Mouse (Mus musculus) MEL (cell line): ENCODE data around the gene Nexn. TPM values are rescaled to one million over a fixed set of nuclear protein-coding genes. Genes with fewer than 3 reads are reported as not detected.

ENCODE experiments used
- DNase-seq: peaks from one replicate; pipeline ENCODE4 v3.0.0; 2011; ENCODE audit warnings: low read depth, low spot score
- H3K27ac ChIP-seq: 2 replicates; pipeline ENCODE4 v1.5.1; 2012; ENCODE audit warnings: low read depth, mild to moderate bottlenecking, control low read depth, low read length, moderate library complexity; ENCODE audit not compliant: control insufficient read depth
- H3K27me3 ChIP-seq, 2 experiments: fragments of 150-350 bp in 1 of 2; sonication (generic) in 1 of 2; 2 replicates each; pipeline ENCODE4 v1.6.1; 2012; ENCODE audit warnings: low read length in 2 of 2, mild to moderate bottlenecking in 2 of 2, improper control_type of control experiment in 1 of 2, moderate library complexity in 1 of 2; ENCODE audit not compliant: insufficient read depth in 2 of 2, control insufficient read depth in 1 of 2
- H3K36me3 ChIP-seq, 2 experiments: 2 replicates each; pipeline ENCODE4 v1.6.1; 2012 to 2014; ENCODE audit warnings: low read length in 2 of 2, improper control_type of control experiment in 1 of 2, inconsistent platforms in 1 of 2, mild to moderate bottlenecking in 1 of 2; ENCODE audit not compliant: insufficient read depth in 2 of 2, control insufficient read depth in 1 of 2
- H3K4me1 ChIP-seq, 2 experiments: fragments of 150-350 bp in 1 of 2; sonication (generic) in 1 of 2; 2 replicates each; pipeline ENCODE4 v1.6.1; 2012; ENCODE audit warnings: low read length in 2 of 2, improper control_type of control experiment in 1 of 2, mild to moderate bottlenecking in 1 of 2; ENCODE audit not compliant: insufficient read depth in 2 of 2, control insufficient read depth in 1 of 2
- H3K4me3 ChIP-seq, 2 experiments: fragments of 150-350 bp in 1 of 2; sonication (generic) in 1 of 2; 2 replicates each; pipeline ENCODE4 v1.5.1; 2012; ENCODE audit warnings: low read depth in 2 of 2, low read length in 2 of 2, mild to moderate bottlenecking in 2 of 2, moderate library complexity in 2 of 2, control low read depth in 1 of 2, improper control_type of control experiment in 1 of 2; ENCODE audit not compliant: control insufficient read depth in 1 of 2, insufficient read depth in 1 of 2
- H3K79me2 ChIP-seq: 2 replicates; pipeline ENCODE4 v1.6.1; 2012; ENCODE audit warnings: mild to moderate bottlenecking, low read length, moderate library complexity; ENCODE audit not compliant: control insufficient read depth, poor library complexity, insufficient read depth
- H3K9ac ChIP-seq: 2 replicates; pipeline ENCODE4 v1.6.1; 2012; ENCODE audit warnings: low read depth, mild to moderate bottlenecking, control low read depth, low read length, moderate library complexity; ENCODE audit not compliant: control insufficient read depth, poor library complexity, severe bottlenecking
- H3K9me3 ChIP-seq: fragments of 150-350 bp; sonication (generic); replicated peaks from 2 replicates; pipeline ENCODE4 v1.6.1; 2012; ENCODE audit warnings: mild to moderate bottlenecking, low read length, improper control_type of control experiment, moderate library complexity; ENCODE audit not compliant: insufficient read depth
- BHLHE40 ChIP-seq: IDR thresholded peaks from 2 replicates; pipeline ENCODE4 v1.6.1; 2012; ENCODE audit warnings: low read depth, mild to moderate bottlenecking, inconsistent platforms, low read length, improper control_type of control experiment, borderline replicate concordance
- CTCF ChIP-seq, 3 experiments: IDR thresholded peaks in 2 of 3; conservative IDR thresholded peaks in 1 of 3; 2 replicates each; pipeline ENCODE4 v1.5.1; 2011 to 2012; ENCODE audit warnings: low read length in 3 of 3, low read depth in 2 of 3, mild to moderate bottlenecking in 2 of 3, improper control_type of control experiment in 1 of 3, inconsistent platforms in 1 of 3, mixed read lengths in 1 of 3, moderate library complexity in 1 of 3; ENCODE audit not compliant: control insufficient read depth in 1 of 3, insufficient read depth in 1 of 3, poor library complexity in 1 of 3, severe bottlenecking in 1 of 3
- E2F4 ChIP-seq: IDR thresholded peaks from 2 replicates; pipeline ENCODE4 v1.6.1; 2011; ENCODE audit warnings: low read depth, low read length, improper control_type of control experiment, borderline replicate concordance
- EP300 ChIP-seq, 2 experiments: IDR thresholded peaks; 2 replicates each; pipeline ENCODE4 v1.6.1; 2011; ENCODE audit warnings: improper control_type of control experiment in 2 of 2, low read length in 2 of 2, low read depth in 1 of 2, mild to moderate bottlenecking in 1 of 2
- HCFC1 ChIP-seq: IDR thresholded peaks from 2 replicates; pipeline ENCODE4 v1.6.1; 2012; ENCODE audit warnings: low read depth, mild to moderate bottlenecking, inconsistent platforms, low read length, improper control_type of control experiment, moderate library complexity
- JUND ChIP-seq: IDR thresholded peaks from 2 replicates; pipeline ENCODE4 v1.6.1; 2011; ENCODE audit warnings: low read depth, mild to moderate bottlenecking, improper control_type of control experiment, low read length
- MAFK ChIP-seq: IDR thresholded peaks from 2 replicates; pipeline ENCODE4 v1.6.1; 2011; ENCODE audit warnings: low read depth, mild to moderate bottlenecking, low read length, improper control_type of control experiment, borderline replicate concordance
- MAX ChIP-seq: IDR thresholded peaks from 2 replicates; pipeline ENCODE4 v1.6.1; 2011; ENCODE audit warnings: low read length, improper control_type of control experiment
- MEF2A ChIP-seq: IDR thresholded peaks from 2 replicates; pipeline ENCODE4 v1.6.1; 2014; ENCODE audit warnings: low read depth, mild to moderate bottlenecking, inconsistent platforms, low read length, improper control_type of control experiment; ENCODE audit not compliant: poor library complexity, insufficient replicate concordance, severe bottlenecking; ENCODE audit errors: extremely low read depth
- MXI1 ChIP-seq: IDR thresholded peaks from 2 replicates; pipeline ENCODE4 v1.6.1; 2011; ENCODE audit warnings: mild to moderate bottlenecking, low read depth, low read length, improper control_type of control experiment
- MYB ChIP-seq: IDR thresholded peaks from 2 replicates; pipeline ENCODE4 v1.6.1; 2011; ENCODE audit warnings: mild to moderate bottlenecking, low read depth, low read length, improper control_type of control experiment
- MYC ChIP-seq: IDR thresholded peaks from 2 replicates; pipeline ENCODE4 v1.6.1; 2011; ENCODE audit warnings: low read depth, mild to moderate bottlenecking, low read length, improper control_type of control experiment, moderate library complexity
- NRF1 ChIP-seq: IDR thresholded peaks from 2 replicates; pipeline ENCODE4 v1.6.1; 2014; ENCODE audit warnings: low read depth, mild to moderate bottlenecking, inconsistent platforms, low read length, improper control_type of control experiment, moderate library complexity; ENCODE audit not compliant: poor library complexity, insufficient read depth, severe bottlenecking
- POLR2A ChIP-seq, 2 experiments: IDR thresholded peaks; 2 replicates each; pipeline ENCODE4 v1.6.1; 2011 to 2012; ENCODE audit warnings: low read length in 2 of 2, mild to moderate bottlenecking in 2 of 2, control low read depth in 1 of 2, improper control_type of control experiment in 1 of 2, low read depth in 1 of 2, moderate library complexity in 1 of 2; ENCODE audit not compliant: control insufficient read depth in 1 of 2, insufficient read depth in 1 of 2, poor library complexity in 1 of 2
- POLR2AphosphoS2 ChIP-seq: IDR thresholded peaks from 2 replicates; pipeline ENCODE4 v1.6.1; 2011; ENCODE audit warnings: low read length, improper control_type of control experiment
- RAD21 ChIP-seq: IDR thresholded peaks from 2 replicates; pipeline ENCODE4 v1.6.1; 2011; ENCODE audit warnings: mild to moderate bottlenecking, low read depth, low read length, improper control_type of control experiment
- SMC3 ChIP-seq: IDR thresholded peaks from 2 replicates; pipeline ENCODE4 v1.6.1; 2011; ENCODE audit warnings: low read depth, low read length, improper control_type of control experiment
- TAL1 ChIP-seq: IDR thresholded peaks from 2 replicates; pipeline ENCODE4 v1.6.1; 2012; ENCODE audit warnings: mild to moderate bottlenecking, inconsistent platforms, low read length, moderate library complexity, mixed read lengths
- TBP ChIP-seq: IDR thresholded peaks from 2 replicates; pipeline ENCODE4 v1.8.0; 2011; ENCODE audit warnings: low read depth, low read length, improper control_type of control experiment
- TCF12 ChIP-seq: IDR thresholded peaks from 2 replicates; pipeline ENCODE4 v1.6.1; 2014; ENCODE audit warnings: low read depth, mild to moderate bottlenecking, inconsistent platforms, low read length, improper control_type of control experiment, moderate library complexity
- USF2 ChIP-seq, 2 experiments: IDR thresholded peaks; 2 replicates each; pipeline ENCODE4 v1.6.1; 2011 to 2012; ENCODE audit warnings: improper control_type of control experiment in 2 of 2, low read length in 2 of 2, borderline replicate concordance in 1 of 2, inconsistent platforms in 1 of 2, low read depth in 1 of 2, mild to moderate bottlenecking in 1 of 2; ENCODE audit not compliant: insufficient read depth in 1 of 2
- ZC3H11A ChIP-seq: IDR thresholded peaks from 2 replicates; pipeline ENCODE4 v1.6.1; 2012; ENCODE audit warnings: low read depth, mild to moderate bottlenecking, inconsistent platforms, low read length, improper control_type of control experiment
- ZKSCAN1 ChIP-seq: IDR thresholded peaks from 2 replicates; pipeline ENCODE4 v1.6.1; 2012; ENCODE audit warnings: low read depth, mild to moderate bottlenecking, inconsistent platforms, low read length, improper control_type of control experiment, moderate library complexity
- ZNF384 ChIP-seq: IDR thresholded peaks from 2 replicates; pipeline ENCODE4 v1.6.1; 2012; ENCODE audit warnings: low read depth, mild to moderate bottlenecking, inconsistent platforms, low read length, improper control_type of control experiment
- polyA plus RNA-seq, 2 experiments: library from polyadenylated mRNA; stranded (reverse) in 1 of 2; unstranded in 1 of 2; fragments of >175 nt in 1 of 2; fragments of >200 nt in 1 of 2; gene quantifications; 2 replicates each; pipeline versions ENCODE4 v1.2.1 to v1.2.4; 2012; ENCODE audit warnings: low replicate concordance in 2 of 2, low read depth in 1 of 2; ENCODE audit not compliant: insufficient read length in 2 of 2, insufficient read depth in 1 of 2, missing spikeins in 1 of 2
- total RNA-seq: library from RNA; depleted of rRNA; stranded (reverse); fragments of 300-350 nt; gene quantifications from 2 replicates; pipeline ENCODE4 v1.2.3, GENCODE M21; 2012

Gene Nexn
- total and polyA plus RNA-seq, 3 experiments = 0.19 to 0.96 TPM; not detected in 1

- TF ChIP-seq MYB (no peak), EP300 (IDR thresholded peaks at IDR 0.05; ENCODE audit: low read depth in 1 of 2, low read length in 2 of 2) (no peak)
- Histone ChIP-seq H3K9ac (no peak overlapping the region), H3K4me1 (peaks cover 3 to 10% of the 10 kb centered on the region in 2 experiments), H3K9me3 (no peaks in the 10 kb centered on the region), H3K79me2 (peaks cover 7% of the 10 kb centered on the region; the same call in 1 of the 2 replicates), H3K36me3 (peaks cover 54 to 77% of the 10 kb centered on the region in 2 experiments), H3K4me3 (no peak overlapping the region), H3K27me3 (no peaks in the 10 kb centered on the region), H3K27ac (no peak overlapping the region)
- DNase-seq = no peak
Measured at GRCm38 (mm10) chr3:152225906-152226305, 40.2 kb downstream of the Nexn start.

- peak; percentile 57 for DNase-seq
- H3K4me3 ChIP-seq = no peak overlapping the region
- TF ChIP-seq TBP (no peak), RAD21 (no peak; the same call in none of the 2 replicates), BHLHE40 (no peak), ZNF384 (no peak), SMC3 (peak; percentile 39), USF2 (IDR thresholded peaks at IDR 0.05; ENCODE audit: borderline replicate concordance in 1 of 2, insufficient read depth in 1 of 2, low read depth in 1 of 2, low read length in 2 of 2) (no peak), MYC (peak; percentile 55; the same call in 1 of the 2 replicates), HCFC1 (no peak), CTCF (IDR thresholded peaks at IDR 0.05 in 2 of 3, conservative IDR thresholded peaks at IDR 0.05 in 1 of 3; ENCODE audit: control insufficient read depth in 1 of 3, insufficient read depth in 1 of 3, low read depth in 2 of 3, low read length in 3 of 3, poor library complexity in 1 of 3, severe bottlenecking in 1 of 3) (peak in 2 of 3 experiments; percentile 26 to 46; a peak in 4 of 6 replicates)
- no peaks in the 10 kb centered on the region for H3K9me3 ChIP-seq
- no peaks in the 10 kb centered on the region for H3K27me3 ChIP-seq
- H3K36me3 ChIP-seq = peaks cover 50 to 82% of the 10 kb centered on the region in 2 experiments
- peaks cover 2 to 9% of the 10 kb centered on the region in 2 experiments; a peak in 2 of 4 replicates for H3K4me1 ChIP-seq
- H3K27ac ChIP-seq = no peak overlapping the region
- H3K79me2 ChIP-seq = peaks cover 7% of the 10 kb centered on the region; the same call in 1 of the 2 replicates
- no peak overlapping the region for H3K9ac ChIP-seq
Measured at GRCm38 (mm10) chr3:152224918-152225317, 41.2 kb downstream of the Nexn start.

- H3K9ac ChIP-seq = peak overlapping the region; percentile 45
- H3K36me3 ChIP-seq = peaks cover 38 to 51% of the 10 kb centered on the region in 2 experiments
- peak; percentile 59 for DNase-seq
- no peak for TF ChIP-seq RAD21
- no peak for TF ChIP-seq ZKSCAN1
- no peak for TF ChIP-seq TBP
- no peak for TF ChIP-seq TAL1
- no peak for TF ChIP-seq MAFK
- TF ChIP-seq TCF12 = no peak
- TF ChIP-seq MXI1 = 0 out of 2 replicates have a peak, but pooled peaks have one; percentile 3
- TF ChIP-seq JUND = no peak
- no peak for TF ChIP-seq MAX
- no peak for TF ChIP-seq HCFC1
- no peak for TF ChIP-seq POLR2A (IDR thresholded peaks at IDR 0.05; ENCODE audit: control insufficient read depth in 1 of 2, insufficient read depth in 1 of 2, low read depth in 1 of 2, low read length in 2 of 2, poor library complexity in 1 of 2)
- TF ChIP-seq CTCF (IDR thresholded peaks at IDR 0.05 in 2 of 3, conservative IDR thresholded peaks at IDR 0.05 in 1 of 3; ENCODE audit: control insufficient read depth in 1 of 3, insufficient read depth in 1 of 3, low read depth in 2 of 3, low read length in 3 of 3, poor library complexity in 1 of 3, severe bottlenecking in 1 of 3) = no peak
- TF ChIP-seq MEF2A = no peak
- no peak for TF ChIP-seq ZC3H11A
- TF ChIP-seq E2F4 = no peak
- no peak for TF ChIP-seq NRF1
- TF ChIP-seq POLR2AphosphoS2 = no peak; the same call in 1 of the 2 replicates
Measured at GRCm38 (mm10) chr3:152213416-152213815, 52.7 kb downstream of the Nexn start.

More at GRCm38 (mm10) chr3:152213416-152213815, 52.7 kb downstream of the Nexn start:
- no peak overlapping the region for H3K27ac ChIP-seq
- no peaks in the 10 kb centered on the region for H3K9me3 ChIP-seq
- H3K27me3 ChIP-seq = no peaks in the 10 kb centered on the region
- peak overlapping the region; percentile 31 to 96; a peak in 2 of 4 replicates for H3K4me3 ChIP-seq
- peaks cover 6 to 11% of the 10 kb centered on the region in 2 experiments for H3K4me1 ChIP-seq
- peaks cover 67% of the 10 kb centered on the region for H3K79me2 ChIP-seq
